Mouse (Mus musculus) midbrain, embryonic 14.5 days (tissue): ENCODE measurements around the gene Cbr4. TPM values are rescaled to one million over a fixed set of nuclear protein-coding genes. Genes with fewer than 3 reads are reported as not detected.

Experiments used
- ATAC-seq: fragments of 200-750 bp; cut with Nextera tagmentation; 2 replicates; pipeline ENCODE4 v1.8.0; 2017; ENCODE audit warnings: moderate number of reproducible peaks, moderate library complexity; ENCODE audit not compliant: low FRiP score, low TSS enrichment
- DNase-seq: peaks from one replicate; pipeline ENCODE4 v3.0.0-alpha.2; 2015
- H3K27ac ChIP-seq: fragments of 300-500 bp; sonication (generic); replicated peaks from 2 replicates; pipeline ENCODE4 v1.5.1; 2014; ENCODE audit warnings: mild to moderate bottlenecking, low read depth, low read length, moderate library complexity
- H3K27me3 ChIP-seq: fragments of 300-500 bp; sonication (generic); 2 replicates; pipeline ENCODE4 v1.6.1; 2014; ENCODE audit warnings: low read length, control low read depth, mixed read lengths; ENCODE audit not compliant: control insufficient read depth, insufficient read depth
- H3K36me3 ChIP-seq: fragments of 300-500 bp; sonication (generic); 2 replicates; pipeline ENCODE4 v1.6.1; 2014; ENCODE audit warnings: low read length, control low read depth; ENCODE audit not compliant: control insufficient read depth, insufficient read depth
- H3K4me1 ChIP-seq: fragments of 300-500 bp; sonication (generic); 2 replicates; pipeline ENCODE4 v1.6.1; 2014; ENCODE audit warnings: mild to moderate bottlenecking, antibody characterized with exemption, low read length, control low read depth; ENCODE audit not compliant: control insufficient read depth, insufficient read depth
- H3K4me2 ChIP-seq: fragments of 300-500 bp; sonication (generic); 2 replicates; pipeline ENCODE4 v1.6.1; 2014; ENCODE audit warnings: mild to moderate bottlenecking, low read length, moderate library complexity
- H3K4me3 ChIP-seq: fragments of 300-500 bp; sonication (generic); replicated peaks from 2 replicates; pipeline ENCODE4 v1.5.1; 2014; ENCODE audit warnings: low read depth, low read length
- H3K9ac ChIP-seq: fragments of 300-500 bp; sonication (generic); replicated peaks from 2 replicates; pipeline ENCODE4 v1.6.1; 2014; ENCODE audit warnings: mild to moderate bottlenecking, low read length, moderate library complexity
- H3K9me3 ChIP-seq: fragments of 300-500 bp; sonication (generic); 2 replicates; pipeline ENCODE4 v1.6.1; 2016; ENCODE audit warnings: low read length, control low read depth, mixed read lengths; ENCODE audit not compliant: control insufficient read depth
- WGBS: fragments of 180-500 bp; shearing (Covaris S2); extraction: QIAGEN DNeasy Blood & Tissue Kit; methylation state at CpG from one replicate; pipeline ENCODE4 v1.1.7; 2014; 5-methylcytosine and 5-hydroxymethylcytosine counted together
- polyA plus RNA-seq: library from polyadenylated mRNA; unstranded; fragments of >200 nt; fragmentation: Nextera tagmentation; extraction: Ambion mirVana; gene quantifications from 2 replicates; pipeline ENCODE4 v1.2.1, GENCODE M21; 2014

Gene Cbr4
- polyA plus RNA-seq, 1 experiment from 2014 or later = 23.8 TPM

DNA sequence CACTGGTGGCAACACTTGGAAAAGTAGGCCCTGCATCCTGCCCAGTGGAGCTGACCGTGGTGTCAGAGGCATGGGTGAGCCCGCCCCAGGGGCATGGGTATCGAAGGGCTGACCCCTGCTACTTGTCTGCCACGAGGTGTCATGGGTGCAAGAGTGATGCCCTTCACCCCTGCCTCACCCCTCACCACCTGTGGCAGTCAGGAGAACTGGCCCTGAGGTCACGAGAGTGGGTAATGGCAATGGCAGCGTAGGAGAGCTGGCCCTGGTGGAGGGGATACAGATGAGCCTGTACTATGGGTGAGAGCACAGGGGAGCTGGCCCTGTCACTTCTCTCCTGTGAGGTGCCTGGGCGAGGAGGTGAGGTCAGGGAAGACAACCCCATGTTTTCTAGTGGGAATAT lies 27.8 kb upstream of the Cbr4 start:
- Histone ChIP-seq H3K4me1 (no peaks in the 10 kb centered on the region), H3K27ac (no peak overlapping the region), H3K4me2 (no peak overlapping the region), H3K4me3 (no peak overlapping the region), H3K36me3 (no peaks in the 10 kb centered on the region), H3K27me3 (no peaks in the 10 kb centered on the region), H3K9ac (no peak overlapping the region), H3K9me3 (no peaks in the 10 kb centered on the region)
- ATAC-seq (no peak), DNase-seq (no peak)
- WGBS = 89% methylated on average over 7 of the region's 7 CpGs

GRCm38 (mm10) chr8:61462221-61462620 lies 25.3 kb upstream of the Cbr4 start:
- no peak overlapping the region for H3K4me3 ChIP-seq
- no peaks in the 10 kb centered on the region for H3K36me3 ChIP-seq
- WGBS = 87% methylated on average over 5 of the region's 5 CpGs
- ATAC-seq = no peak
- H3K27me3 ChIP-seq = no peaks in the 10 kb centered on the region
- 0 out of 2 replicates have a peak, but pooled peaks cover 2% of the 10 kb centered on the region for H3K4me1 ChIP-seq
- H3K9me3 ChIP-seq = no peaks in the 10 kb centered on the region
- no peak overlapping the region for H3K9ac ChIP-seq
- no peak overlapping the region for H3K4me2 ChIP-seq
- DNase-seq = no peak
- H3K27ac ChIP-seq = no peak overlapping the region

- 79% methylated on average over 2 of the region's 2 CpGs for WGBS
- H3K4me3 ChIP-seq = no peak overlapping the region
- ATAC-seq (no peak), DNase-seq (no peak)
- H3K9me3 ChIP-seq = no peaks in the 10 kb centered on the region
- no peaks in the 10 kb centered on the region for H3K36me3 ChIP-seq
- H3K9ac ChIP-seq = no peak overlapping the region
- no peak overlapping the region for H3K27ac ChIP-seq
- H3K27me3 ChIP-seq = no peaks in the 10 kb centered on the region
- H3K4me2 ChIP-seq = no peak overlapping the region
- peaks cover 12% of the 10 kb centered on the region; the same call in 1 of the 2 replicates for H3K4me1 ChIP-seq
These were observed 23.1 kb upstream of the Cbr4 start for GRCm38 (mm10) chr8:61464393-61464792.

DNA sequence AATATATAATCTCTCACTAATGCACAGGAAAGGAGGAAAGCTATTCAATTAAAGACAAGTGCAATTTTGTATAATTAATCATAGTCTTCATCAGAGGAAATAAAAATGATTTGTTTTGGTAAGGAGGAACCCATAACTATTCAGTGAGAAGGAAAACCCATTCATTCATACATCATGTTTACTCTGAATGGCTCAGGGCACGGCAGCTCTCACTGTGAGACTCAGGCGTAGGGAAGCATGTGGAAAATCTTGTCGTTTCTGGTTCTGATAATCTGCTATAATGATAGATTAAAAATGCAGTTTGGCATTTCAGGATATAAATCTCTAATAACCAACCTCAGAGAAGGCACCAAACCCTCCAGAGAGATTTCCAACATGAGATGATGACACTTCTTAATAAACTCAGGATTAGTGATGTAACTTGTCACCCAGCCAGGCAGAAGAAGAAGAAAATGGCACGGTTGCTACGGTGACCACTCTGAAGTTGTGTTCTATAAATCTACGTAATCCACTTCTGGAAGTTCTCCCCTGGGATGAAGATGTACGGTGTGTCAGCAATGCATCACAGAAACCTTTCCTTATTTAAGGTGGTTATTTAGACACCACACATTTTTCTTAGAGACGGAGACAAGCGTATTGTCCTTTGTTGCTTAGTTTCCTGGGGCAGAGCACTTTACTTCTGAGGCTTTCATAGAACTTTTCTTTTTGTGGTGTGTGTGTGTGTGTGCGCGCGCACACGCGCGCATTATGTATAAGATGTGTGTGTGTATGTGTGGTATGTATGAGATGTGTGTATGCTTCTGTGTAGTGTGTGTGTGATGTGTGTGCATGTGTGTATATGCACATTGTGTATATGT lies 20.6 kb upstream of the Cbr4 start:
- no peaks in the 10 kb centered on the region for H3K27me3 ChIP-seq
- no peak overlapping the region for H3K4me2 ChIP-seq
- peak; percentile 20; the same call in 1 of the 2 replicates for ATAC-seq
- no peaks in the 10 kb centered on the region for H3K36me3 ChIP-seq
- no peak overlapping the region for H3K27ac ChIP-seq
- H3K4me3 ChIP-seq = no peak overlapping the region
- H3K9ac ChIP-seq = no peak overlapping the region
- no peaks in the 10 kb centered on the region for H3K9me3 ChIP-seq
- 68% methylated on average over 15 of the region's 15 CpGs for WGBS
- H3K4me1 ChIP-seq = peaks cover 12% of the 10 kb centered on the region; the same call in 1 of the 2 replicates
- DNase-seq = peak; percentile 66

DNA sequence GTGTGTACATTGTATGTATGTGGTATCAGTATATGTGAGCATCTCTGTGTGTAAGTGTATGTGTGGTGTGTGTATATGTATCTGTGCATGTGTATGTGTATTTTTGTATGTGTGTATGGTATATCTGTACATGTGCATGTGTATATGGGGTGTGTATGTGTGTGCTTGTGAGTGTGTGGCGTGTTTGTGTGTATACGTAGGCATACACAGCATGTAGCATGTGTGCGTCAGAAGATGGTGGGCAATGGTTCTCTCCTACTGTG lies 20.1 kb upstream of the Cbr4 start:
- Histone ChIP-seq H3K9me3 (no peaks in the 10 kb centered on the region), H3K27ac (no peak overlapping the region), H3K4me2 (no peak overlapping the region), H3K9ac (no peak overlapping the region; the same call in 1 of the 2 replicates), H3K36me3 (no peaks in the 10 kb centered on the region), H3K27me3 (no peaks in the 10 kb centered on the region), H3K4me1 (peaks cover 12% of the 10 kb centered on the region; the same call in 1 of the 2 replicates), H3K4me3 (no peak overlapping the region)
- ATAC-seq (peak; percentile 20; the same call in 1 of the 2 replicates), DNase-seq (no peak)
- WGBS = 94% methylated on average over 3 of the region's 3 CpGs

DNA sequence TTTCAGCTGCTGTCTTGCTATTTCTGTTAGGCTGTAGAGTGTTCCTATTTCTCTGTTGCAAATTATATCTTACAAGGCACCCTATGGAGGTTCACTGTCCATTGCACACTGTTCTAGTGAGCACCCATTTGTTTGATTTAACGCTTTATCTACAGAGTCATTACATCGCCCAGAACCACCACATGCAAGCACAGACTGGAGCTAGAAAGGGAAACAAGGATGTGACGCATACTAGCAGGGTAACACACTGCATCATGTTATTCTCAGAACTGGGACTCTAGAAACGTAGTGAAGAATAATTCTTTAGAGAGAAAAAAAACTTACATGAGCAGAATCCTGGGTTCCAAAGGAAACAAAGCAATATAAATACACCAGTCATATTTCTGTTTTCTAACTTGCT lies 17.3 kb upstream of the Cbr4 start:
- H3K9me3 ChIP-seq = no peaks in the 10 kb centered on the region

GRCm38 (mm10) chr8:61475251-61475673 lies 12.3 kb upstream of the Cbr4 start:
- Histone ChIP-seq H3K9me3 (no peaks in the 10 kb centered on the region), H3K27me3 (no peaks in the 10 kb centered on the region), H3K36me3 (no peaks in the 10 kb centered on the region), H3K4me3 (no peak overlapping the region), H3K27ac (no peak overlapping the region), H3K4me2 (no peak overlapping the region), H3K9ac (no peak overlapping the region), H3K4me1 (no peaks in the 10 kb centered on the region)
- WGBS = 54% methylated on average over 6 of the region's 6 CpGs
- DNase-seq = no peak
- no peak for ATAC-seq

More for the DNA sequence above, 17.3 kb upstream of the Cbr4 start:
- no peak for DNase-seq
- Histone ChIP-seq H3K36me3 (no peaks in the 10 kb centered on the region), H3K9ac (no peak overlapping the region), H3K27ac (no peak overlapping the region), H3K4me1 (peaks cover 12% of the 10 kb centered on the region; the same call in 1 of the 2 replicates), H3K4me3 (no peak overlapping the region), H3K27me3 (no peaks in the 10 kb centered on the region), H3K4me2 (no peak overlapping the region)
- 87% methylated on average over 4 of the region's 4 CpGs for WGBS
- no peak for ATAC-seq

GRCm38 (mm10) chr8:61476160-61476559 lies 11.4 kb upstream of the Cbr4 start:
- ATAC-seq = no peak
- Histone ChIP-seq H3K9ac (no peak overlapping the region), H3K4me1 (no peaks in the 10 kb centered on the region), H3K9me3 (no peaks in the 10 kb centered on the region), H3K4me2 (no peak overlapping the region), H3K27ac (no peak overlapping the region), H3K4me3 (no peak overlapping the region), H3K27me3 (no peaks in the 10 kb centered on the region), H3K36me3 (no peaks in the 10 kb centered on the region)
- WGBS = 88% methylated on average over 9 of the region's 9 CpGs
- DNase-seq = no peak

- DNase-seq = no peak
- H3K9me3 ChIP-seq = no peaks in the 10 kb centered on the region
- H3K36me3 ChIP-seq = no peaks in the 10 kb centered on the region
- H3K9ac ChIP-seq = no peak overlapping the region
- H3K4me1 ChIP-seq = no peaks in the 10 kb centered on the region
- H3K27me3 ChIP-seq = no peaks in the 10 kb centered on the region
- no peak for ATAC-seq
- 96% methylated on average over 4 of the region's 4 CpGs for WGBS
- H3K4me2 ChIP-seq = no peak overlapping the region
- no peak overlapping the region for H3K4me3 ChIP-seq
- H3K27ac ChIP-seq = no peak overlapping the region
These were observed 9.4 kb upstream of the Cbr4 start for GRCm38 (mm10) chr8:61478150-61478549.
